Mouse (Mus musculus) natural killer cell, adult 2 months (primary cell): ENCODE data around the gene Uvrag.
A peak's percentile ranks its signal among the peaks of the same experiment; 100 is the strongest.

ENCODE experiments used
- DNase-seq, 2 experiments: peaks; one replicate each; pipeline ENCODE4 v3.0.0; 2022; ENCODE audit warnings: low spot score in 2 of 2

Gene Uvrag

DNA sequence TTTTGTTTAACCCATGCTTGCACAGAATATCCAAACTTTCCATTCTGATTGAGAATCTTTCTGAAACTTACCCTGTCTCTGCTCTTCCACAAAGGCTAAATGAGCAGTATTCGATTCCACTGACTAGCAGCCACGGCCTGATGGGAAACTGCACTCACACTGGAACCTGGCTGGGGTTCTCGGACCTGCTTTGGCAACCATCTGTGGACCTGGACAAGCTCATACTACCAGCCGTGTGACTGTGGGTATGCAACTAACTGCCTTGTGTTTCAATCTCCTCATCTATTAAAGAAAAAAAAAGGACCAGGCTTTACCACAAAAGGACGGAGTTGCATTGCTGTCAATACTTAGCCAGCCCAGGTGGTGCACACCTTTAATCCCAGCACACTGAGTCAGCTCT, 80.5 kb downstream of the Uvrag start:
- no peak for DNase-seq

- no peak for DNase-seq
Observed at GRCm38 (mm10) chr7:99059934-99060333, 81.0 kb downstream of the Uvrag start.

- DNase-seq = no peak
Observed at GRCm38 (mm10) chr7:99057053-99057630, 83.8 kb downstream of the Uvrag start.

DNA sequence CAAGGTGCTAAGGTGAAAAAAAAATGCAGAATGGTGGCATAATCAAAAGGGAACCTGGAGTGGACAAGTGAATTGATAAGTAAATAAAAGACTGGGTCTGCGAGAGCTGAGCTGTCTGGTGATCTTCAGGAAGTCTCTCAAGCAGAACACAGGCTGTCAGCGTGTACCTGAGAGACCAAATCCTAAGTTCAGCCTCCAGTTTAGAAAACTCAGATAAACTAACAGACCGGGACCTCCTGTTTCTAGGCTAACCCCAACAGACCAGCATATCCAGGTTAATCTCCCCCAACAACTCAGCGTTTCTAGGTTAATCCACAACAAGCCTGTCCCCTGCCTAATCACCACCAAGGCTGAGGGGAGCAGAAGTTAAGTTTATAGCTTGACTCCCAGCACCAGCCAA, 87.3 kb downstream of the Uvrag start:
- no peak for DNase-seq

DNA sequence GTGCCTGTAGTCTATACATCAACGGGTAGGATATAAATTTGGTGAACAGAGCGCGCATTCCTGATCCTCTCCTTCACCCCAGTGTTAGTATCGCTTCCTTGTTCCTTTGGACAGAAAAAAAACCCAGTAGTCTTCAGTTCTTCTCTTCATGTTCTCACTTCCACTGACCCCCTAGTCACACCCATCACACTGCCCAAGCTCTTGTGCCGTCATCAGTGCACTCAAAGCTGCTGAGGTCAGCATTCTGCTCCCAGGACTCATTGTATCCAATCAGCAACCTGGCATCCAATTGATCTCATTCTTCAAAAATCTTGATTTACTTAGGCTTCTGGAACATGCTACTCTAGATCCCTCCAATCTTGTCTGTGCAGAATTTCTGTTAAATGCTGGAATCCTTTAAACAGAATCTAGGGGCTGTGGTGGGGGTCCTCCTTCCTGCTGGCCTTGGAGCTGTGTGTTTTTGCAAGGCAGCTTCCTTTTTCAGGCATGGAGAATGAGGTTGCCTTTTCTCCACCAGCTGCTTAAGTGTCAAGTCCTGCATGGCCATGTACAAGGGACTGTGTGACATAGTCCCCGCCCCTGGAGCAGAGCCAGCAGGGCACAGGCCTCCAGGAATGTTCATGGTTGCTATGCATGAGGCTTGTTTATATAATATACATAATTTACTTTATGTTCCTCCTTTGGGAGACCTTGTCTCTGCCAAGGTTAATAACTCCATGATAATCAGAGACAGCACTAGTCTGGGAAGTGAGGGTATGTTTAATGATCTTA, 88.3 kb downstream of the Uvrag start:
- no peak for DNase-seq

DNA sequence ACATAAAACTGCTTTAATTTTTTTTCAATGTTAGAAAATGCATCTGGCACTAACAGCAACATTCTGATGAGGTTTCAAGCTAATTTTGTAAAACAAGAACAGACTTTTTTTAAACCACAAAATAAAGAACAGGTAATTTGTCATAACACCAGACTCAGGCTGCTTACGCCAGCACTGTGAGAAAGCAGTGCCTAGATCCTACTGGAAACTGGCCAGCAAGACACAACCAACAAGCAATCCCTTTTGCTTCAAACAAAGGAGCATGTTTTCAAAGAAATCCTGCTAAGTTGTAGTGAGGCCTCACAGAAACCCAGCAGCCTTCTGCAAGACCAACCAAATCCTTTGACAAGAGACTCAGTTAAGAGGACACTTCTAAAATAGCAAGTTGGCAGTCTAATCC, 90.1 kb downstream of the Uvrag start:
- DNase-seq = no peak

DNA sequence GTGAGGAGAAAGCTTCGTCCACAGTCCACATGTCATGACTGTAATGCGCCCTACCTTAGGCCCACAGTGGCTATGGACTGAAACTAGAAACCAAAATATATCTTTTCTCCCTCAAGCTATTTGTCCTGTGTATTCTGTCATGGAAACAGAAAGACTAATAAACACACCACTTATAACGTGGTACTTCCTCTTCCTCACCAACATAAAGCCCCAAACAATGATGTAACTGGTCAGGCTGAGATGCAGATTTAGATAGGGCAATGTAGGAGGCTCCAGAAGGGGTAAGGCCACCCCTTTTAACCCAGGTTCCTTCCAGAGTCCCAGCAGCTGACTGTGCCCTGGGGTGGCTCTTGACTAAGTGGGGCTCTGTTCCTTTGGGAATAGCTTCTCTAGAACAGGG, 91.0 kb downstream of the Uvrag start:
- peak in 1 of 2 experiments; percentile 16 for DNase-seq

- no peak for DNase-seq
Observed at GRCm38 (mm10) chr7:99046545-99047206, 94.3 kb downstream of the Uvrag start.

- no peak for DNase-seq
Observed at GRCm38 (mm10) chr7:99045525-99045924, 95.4 kb downstream of the Uvrag start.

- DNase-seq = no peak
Observed at GRCm38 (mm10) chr7:99043923-99044322, 97.0 kb downstream of the Uvrag start.

DNA sequence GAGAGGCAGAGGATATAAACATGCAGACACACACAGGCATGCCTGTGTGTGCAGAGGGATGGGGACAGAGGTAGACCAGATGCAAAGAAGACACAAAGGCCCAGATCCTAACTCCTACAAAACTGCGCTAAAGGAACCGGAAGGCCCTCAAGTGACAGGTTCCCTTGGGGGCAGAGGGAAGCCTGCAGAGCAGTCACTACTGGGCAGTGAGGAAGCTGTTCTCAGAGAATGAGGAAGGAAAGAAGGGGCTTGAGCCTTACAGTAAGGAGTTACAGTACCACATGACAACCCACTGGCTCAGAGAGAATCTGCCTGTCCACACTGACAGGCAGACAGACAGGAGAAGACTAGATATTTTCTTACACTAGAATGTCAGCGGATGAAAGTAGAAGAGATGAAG, 97.6 kb downstream of the Uvrag start:
- no peak for DNase-seq

DNA sequence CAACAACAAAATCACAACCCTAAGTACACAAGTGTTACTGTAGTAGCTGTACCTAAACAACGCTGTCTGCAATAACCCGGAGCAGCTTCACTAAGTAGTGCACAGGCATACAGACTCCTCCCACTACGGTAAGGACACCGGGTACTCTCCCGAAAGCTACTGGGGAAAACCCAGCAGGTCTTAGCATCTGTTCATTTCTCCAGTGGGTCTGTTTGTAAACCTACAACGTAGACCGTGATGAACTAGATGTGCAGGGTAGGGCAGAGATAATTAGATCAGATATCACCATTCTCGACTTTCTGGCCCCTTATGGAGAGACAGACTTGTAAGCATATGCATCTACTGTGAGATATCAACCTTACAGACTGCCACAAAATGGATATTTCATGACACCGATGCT, 99.1 kb downstream of the Uvrag start:
- no peak for DNase-seq

DNA sequence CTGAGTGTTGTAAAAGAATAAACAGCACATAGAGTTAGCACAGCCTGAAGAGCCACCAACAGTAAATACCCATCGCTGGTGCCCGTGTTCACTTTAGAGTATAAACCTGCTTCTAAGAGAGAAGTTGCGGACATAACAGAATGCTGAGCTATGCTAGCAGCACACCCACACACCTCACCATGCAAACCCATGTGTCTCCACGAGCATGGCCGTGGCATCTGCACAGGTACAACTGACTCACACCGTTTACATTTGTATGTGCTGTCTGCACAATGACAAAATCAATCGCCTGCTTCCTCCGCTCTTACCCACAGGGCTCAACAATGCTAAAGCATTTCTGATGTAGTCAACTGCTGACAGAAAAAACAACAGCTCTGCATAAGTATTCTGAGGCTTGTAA, 101.0 kb downstream of the Uvrag start:
- no peak for DNase-seq

GRCm38 (mm10) chr7:99036284-99036683, 104.7 kb downstream of the Uvrag start:
- no peak for DNase-seq

DNA sequence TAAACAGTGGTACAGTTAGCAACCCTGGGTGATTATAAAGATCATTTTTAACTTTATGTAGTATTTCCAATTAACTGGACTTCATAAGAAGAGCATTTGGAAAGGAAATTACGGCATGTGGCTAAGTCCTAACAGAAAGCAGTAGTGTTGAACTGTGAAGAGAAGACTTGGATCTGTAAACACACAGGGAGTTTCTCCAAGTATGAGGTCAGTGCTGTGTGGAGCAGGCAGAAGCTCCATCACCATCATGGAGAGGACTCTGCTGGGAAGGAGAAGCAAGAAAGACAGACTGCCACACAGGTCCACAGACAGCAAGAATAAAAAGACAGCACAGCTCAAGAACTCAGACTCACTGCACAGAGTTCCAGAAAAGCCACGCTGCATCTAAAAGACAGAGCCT, 106.0 kb downstream of the Uvrag start:
- DNase-seq = no peak

- DNase-seq = no peak
Observed at GRCm38 (mm10) chr7:99033838-99034237, 107.1 kb downstream of the Uvrag start.

- no peak for DNase-seq
Observed at GRCm38 (mm10) chr7:99033314-99033713, 107.6 kb downstream of the Uvrag start.

- no peak for DNase-seq
Observed at GRCm38 (mm10) chr7:99032051-99032450, 108.9 kb downstream of the Uvrag start.

GRCm38 (mm10) chr7:99028108-99028507, 112.8 kb downstream of the Uvrag start:
- DNase-seq = no peak

DNA sequence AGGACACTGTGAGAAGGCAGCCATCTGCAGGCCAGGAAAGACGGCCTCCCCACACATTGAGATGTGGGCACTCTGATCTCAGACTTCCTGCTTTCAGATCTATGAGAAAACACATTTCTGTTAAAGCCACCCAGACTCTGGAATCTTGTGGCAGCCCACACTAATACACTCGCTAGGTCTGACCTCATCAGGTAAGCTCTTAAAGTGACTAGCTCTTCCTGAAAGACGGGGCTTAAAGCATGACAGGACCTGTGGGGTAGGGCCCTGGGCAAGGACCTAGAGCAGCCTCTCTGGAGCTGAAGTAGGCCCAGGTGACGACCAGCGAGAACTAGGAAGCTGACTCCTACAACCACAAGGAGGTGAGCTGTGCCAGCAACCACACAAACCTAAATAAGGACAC, 113.8 kb downstream of the Uvrag start:
- DNase-seq = peak; percentile 7 to 11

DNA sequence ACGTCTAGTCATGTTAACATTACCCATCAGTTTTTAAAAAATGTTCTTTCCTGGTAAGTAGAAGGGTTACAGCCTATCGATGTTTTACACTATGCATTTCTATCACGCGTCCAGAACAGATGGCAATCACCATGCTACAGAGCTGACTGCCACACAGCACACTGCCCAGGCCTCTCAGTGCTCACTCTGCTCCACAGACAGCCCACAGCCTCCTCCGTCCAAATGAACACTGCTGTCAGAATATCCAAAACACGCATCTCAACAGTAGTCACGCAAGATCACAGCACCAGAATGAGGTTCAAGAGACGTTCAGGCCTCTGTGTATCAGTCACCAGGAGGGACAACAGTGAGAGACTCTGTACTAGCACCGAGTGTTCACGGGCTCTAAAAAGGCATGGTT, 115.0 kb downstream of the Uvrag start:
- DNase-seq = no peak

DNA sequence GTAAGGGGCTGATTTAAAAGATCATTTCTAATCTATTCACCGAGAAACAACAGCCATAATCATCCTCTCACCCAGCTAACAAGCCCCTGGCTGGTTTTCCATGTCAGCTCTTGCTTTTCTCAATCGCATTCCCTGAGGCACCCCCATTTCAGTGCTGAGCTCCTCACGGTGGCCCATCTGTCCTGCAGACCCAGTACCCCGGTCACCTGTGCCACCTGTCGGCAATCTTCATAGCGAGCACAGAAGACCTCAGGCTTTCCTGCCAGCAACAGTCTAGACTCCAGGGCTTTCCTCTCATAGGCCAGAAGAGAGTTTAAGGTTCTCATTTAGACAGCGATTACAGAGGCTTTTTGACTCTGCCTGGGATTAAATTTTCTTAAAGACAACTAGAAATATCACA, 115.7 kb downstream of the Uvrag start:
- DNase-seq = no peak

GRCm38 (mm10) chr7:99024791-99025190, 116.2 kb downstream of the Uvrag start:
- DNase-seq = no peak
